Mouse (Mus musculus) adrenal gland, postnatal 10 days (tissue): ENCODE measurements around the gene Slc4a10. TPM values are rescaled to one million over a fixed set of nuclear protein-coding genes. Genes with fewer than 3 reads are reported as not detected.

ENCODE experiments used
- DNase-seq: peaks from one replicate; pipeline ENCODE4 v3.0.0; 2021; ENCODE audit warnings: mixed read lengths
- total RNA-seq, 2 experiments: library from RNA; stranded (reverse); gene quantifications; 2 replicates each; pipeline ENCODE4 v1.2.3; 2021

Slc4a10 gene
- total RNA-seq, 2 experiments from 2014 or later: 1.1 to 1.7 TPM

DNA sequence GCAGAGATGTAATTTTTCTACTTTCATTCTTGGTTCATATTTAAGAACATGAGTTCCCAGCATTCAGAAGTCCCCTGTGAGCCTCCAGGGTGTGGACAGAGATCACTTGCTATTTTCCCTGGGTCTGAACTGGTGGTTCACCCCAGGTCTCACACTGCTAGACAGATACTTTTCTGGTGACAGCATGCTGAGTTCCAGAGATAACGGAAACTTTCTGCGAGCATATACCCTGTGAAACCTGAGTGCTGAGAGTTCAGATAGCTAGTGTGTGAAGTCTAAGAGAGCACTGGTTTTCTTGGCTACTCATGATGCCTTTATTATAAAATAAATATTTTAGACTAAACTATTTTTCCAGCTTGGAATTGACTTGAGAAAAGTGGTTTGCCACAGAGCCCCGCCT is 232.5 kb downstream of the Slc4a10 start:
- DNase-seq: no peak

GRCm38 (mm10) chr2:62279777-62280176 is 233.5 kb downstream of the Slc4a10 start:
- no peak for DNase-seq

- no peak for DNase-seq
Observed at GRCm38 (mm10) chr2:62285026-62285425, 238.8 kb downstream of the Slc4a10 start.

DNA sequence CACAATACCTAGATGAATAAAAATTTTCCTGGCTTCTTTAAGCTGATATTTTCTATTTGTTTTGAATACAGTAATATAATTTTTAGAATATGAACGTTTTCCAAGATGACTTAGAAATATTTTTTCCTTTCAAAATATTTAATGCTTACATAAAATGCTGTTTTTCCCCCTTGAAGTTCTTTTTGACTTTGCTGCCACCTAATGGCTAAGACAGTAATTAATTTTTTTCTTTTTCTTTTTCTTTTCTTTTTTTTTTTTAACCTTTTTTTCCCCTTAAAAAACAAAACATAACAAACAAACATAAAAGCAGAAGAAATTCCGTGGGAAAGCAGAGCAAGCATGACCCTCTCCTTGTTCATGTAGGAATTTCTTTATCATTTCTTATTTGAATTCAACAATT is 239.6 kb downstream of the Slc4a10 start:
- DNase-seq: no peak

DNA sequence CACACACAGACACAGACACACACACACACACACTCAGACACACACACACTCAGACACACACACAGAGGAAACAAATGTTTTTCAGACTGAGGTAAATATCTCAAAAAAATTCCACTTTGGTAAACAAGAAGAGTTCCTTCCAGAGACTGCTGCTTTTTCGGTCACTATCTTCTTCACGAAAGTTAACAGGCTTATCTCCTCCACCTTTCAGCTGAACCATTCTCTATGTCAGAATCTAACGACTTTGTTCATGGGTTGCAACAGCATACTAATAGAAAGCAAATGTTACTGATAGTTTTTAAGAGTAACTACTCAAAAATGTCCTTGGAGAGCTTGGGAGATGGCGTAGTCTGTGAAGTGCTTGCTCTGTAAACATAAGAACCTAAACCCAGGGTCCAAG is 241.3 kb downstream of the Slc4a10 start:
- DNase-seq: no peak

- no peak for DNase-seq
Observed at GRCm38 (mm10) chr2:62293846-62294245, 247.6 kb downstream of the Slc4a10 start.

GRCm38 (mm10) chr2:62301716-62302115 is 255.5 kb downstream of the Slc4a10 start:
- no peak for DNase-seq

- no peak for DNase-seq
Observed at GRCm38 (mm10) chr2:62306978-62307377, 260.7 kb downstream of the Slc4a10 start.

- DNase-seq: no peak
Observed at GRCm38 (mm10) chr2:62307477-62307876, 261.2 kb downstream of the Slc4a10 start.

GRCm38 (mm10) chr2:62316930-62317329 is 270.7 kb downstream of the Slc4a10 start:
- DNase-seq: no peak

DNA sequence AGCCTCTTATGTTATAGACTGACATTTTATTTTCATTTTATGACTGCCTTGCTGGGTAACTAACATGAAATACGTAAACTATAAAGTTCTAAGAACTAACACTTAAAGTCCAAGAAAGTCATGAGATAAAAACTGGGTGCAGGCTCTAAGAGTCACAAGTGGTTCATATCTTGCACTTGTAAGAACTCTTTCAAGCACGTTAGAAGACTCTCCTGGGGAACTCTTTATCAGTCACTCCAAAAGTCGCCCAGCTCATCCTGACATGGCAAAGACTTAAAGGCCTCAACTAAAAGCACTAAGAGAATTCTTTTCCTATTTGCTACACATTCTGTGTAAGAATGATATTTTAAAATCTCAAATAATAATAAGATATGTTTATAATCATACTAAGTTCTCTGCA is 273.2 kb downstream of the Slc4a10 start:
- DNase-seq: no peak

DNA sequence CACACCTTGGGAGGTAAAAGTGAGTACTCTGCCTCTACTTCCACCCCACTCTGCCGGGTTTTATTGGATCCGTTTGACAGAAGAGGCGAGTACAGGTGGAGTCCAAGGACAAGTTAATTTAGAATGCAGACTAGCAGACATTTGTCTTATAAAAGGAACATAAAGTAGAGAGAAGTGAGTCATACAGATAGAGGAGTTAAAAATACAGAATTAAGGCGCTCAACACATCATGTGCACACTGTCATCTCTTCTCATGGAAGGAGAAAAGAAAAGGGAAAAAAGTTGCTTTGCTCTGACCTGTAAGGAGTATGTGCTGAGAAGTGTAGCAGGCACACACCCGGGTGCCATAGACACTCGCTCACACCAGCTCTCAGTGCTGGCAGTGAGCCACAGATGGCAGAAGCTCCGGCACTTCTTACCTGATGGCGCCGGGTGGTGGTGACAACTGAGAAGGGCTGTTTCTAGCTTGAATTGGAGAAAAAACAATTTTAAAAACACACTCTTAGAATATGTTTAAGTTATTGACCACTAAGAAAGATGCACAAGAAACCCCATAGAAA is 276.9 kb downstream of the Slc4a10 start:
- no peak for DNase-seq

- DNase-seq: peak; percentile 5
Observed at GRCm38 (mm10) chr2:62325388-62325787, 279.1 kb downstream of the Slc4a10 start.

DNA sequence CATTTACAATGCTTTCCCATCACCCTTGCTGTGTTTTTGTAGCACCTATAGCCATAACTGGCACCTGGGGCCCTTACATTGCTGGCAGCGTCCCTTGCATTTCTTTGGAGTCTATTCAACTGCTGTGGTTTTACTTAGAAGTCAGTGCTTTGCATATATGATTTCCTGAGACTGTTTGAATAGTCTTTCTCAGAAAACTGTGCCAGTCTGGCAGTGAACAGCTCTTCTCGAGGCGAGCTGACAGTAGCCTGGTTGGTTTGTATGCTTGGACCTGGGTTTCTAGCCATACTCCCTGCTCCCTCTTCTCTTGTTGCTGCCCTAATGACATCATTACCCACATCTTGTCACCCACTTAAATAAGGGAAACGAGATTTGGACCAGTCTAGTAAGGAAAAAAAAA is 285.7 kb downstream of the Slc4a10 start:
- DNase-seq: no peak

DNA sequence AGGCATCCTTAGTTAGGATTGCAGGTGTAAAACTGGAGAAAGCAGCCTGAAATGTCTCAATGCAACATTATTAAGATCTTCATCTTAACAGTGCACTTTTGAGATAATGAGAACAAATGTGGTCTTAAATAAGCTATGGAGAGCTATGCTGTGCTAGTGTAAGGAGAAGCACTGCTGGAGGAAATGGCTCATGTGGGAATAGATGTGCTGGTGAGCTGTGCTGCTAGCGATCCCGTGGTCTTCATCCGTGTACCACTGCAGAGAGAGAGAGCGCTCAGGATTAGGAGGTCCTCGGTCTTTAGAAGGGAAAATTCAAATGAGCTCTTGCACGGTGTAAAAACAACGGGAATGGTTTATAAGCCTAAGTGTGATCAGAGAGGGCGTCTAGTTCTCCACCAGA is 286.2 kb downstream of the Slc4a10 start:
- no peak for DNase-seq

GRCm38 (mm10) chr2:62334397-62335243 is 288.4 kb downstream of the Slc4a10 start:
- no peak for DNase-seq

DNA sequence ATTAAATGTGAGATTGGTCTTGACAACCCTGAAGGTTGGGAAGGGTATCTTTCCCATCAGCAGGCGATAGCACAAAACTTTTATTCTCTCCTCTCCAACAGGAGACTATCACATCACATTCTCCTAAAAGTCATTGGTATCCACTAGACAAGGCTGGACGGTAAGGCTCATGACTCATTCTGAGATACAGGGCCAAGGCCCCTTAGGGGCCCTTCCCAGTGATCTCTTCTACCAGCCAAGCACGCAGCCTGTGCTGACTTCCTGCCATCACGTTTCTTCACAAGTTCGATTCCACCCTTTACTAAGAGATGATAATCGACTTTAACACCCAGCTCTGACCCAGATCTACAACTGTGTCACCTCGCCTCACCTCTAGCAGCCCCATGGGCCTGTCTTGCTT is 290.8 kb downstream of the Slc4a10 start:
- DNase-seq: no peak

DNA sequence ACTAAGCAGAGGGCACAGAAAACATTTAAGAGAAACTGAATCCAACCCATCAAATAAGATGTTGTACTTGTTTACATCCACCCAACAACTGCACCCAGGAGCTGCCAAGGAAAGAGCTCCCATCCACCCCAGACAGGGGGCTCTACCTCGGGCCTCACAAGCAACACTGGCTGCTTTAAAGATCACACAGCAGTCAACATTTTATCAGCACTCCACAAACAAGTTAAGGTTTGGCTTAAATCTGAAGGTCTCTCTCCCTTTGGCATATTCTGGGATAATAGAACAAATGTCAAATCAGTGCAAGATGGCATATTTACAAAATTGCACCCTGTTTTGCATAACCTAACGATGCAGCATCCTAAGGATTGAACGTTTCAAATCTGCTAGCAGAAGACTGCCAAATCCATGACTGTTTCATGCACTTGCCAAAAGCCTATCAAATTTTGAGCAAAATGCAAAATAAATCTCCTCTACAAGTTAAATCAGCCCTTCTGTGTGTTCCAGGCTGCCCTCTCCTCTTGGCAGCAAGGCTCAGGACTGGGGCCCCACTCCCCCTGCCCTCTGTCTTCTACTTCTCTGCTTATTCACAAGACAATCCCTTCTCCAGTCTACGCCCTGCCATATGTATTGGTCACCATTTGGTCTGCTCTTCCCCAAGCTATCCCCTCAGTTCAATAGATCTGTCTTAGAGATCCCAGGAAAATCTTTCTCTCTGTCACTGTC is 293.1 kb downstream of the Slc4a10 start:
- no peak for DNase-seq

DNA sequence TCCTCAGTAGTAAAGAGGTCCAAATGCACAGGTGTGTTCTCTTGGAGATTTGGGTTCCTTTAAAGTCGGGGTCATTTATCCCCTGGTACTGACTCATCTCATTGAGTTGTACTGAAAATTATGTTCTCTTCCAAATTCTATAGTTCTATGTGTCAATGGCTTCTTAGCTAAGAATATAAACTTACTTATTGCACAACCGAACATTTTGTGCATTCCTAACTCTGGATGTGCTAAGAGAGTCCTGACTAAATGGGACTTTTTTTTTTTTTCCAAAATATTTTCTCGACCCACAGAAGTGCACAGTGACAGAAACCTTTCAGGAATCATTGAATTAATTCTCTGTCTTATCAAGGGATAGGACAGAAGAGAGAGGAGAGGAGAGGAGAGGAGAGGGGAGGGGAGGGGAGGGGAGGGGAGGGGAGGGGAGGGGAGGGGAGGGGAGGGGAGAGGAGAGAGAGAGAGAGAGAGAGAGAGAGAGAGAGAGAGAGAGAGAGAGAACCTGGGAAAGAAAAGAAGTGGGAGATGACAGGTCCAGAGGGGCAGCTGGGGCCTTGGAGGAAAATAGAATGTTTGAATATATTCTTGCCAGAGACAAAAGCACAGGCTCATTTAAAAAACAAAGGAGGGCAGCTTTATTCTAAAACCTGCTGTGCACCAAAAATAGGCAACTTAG is 294.9 kb downstream of the Slc4a10 start:
- no peak for DNase-seq

DNA sequence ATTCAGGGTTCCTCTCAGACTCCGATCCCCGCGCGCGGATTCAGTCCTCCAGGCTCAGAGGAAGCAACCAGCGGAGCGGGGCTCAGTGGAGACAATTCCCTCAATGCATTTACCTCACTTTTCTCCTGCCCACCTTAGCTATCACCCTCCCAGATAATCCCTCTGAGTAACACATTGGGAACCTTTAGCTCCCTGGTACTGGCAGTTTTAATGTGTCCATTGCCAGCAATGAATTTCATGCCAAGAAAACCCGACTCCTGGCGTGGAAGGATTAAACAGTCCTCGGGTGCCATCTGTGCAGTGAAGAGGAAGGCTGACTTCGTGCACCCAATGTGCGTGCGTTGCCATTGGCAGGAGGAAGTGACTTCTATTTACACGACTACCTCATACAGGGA is 295.5 kb downstream of the Slc4a10 start:
- no peak for DNase-seq

DNA sequence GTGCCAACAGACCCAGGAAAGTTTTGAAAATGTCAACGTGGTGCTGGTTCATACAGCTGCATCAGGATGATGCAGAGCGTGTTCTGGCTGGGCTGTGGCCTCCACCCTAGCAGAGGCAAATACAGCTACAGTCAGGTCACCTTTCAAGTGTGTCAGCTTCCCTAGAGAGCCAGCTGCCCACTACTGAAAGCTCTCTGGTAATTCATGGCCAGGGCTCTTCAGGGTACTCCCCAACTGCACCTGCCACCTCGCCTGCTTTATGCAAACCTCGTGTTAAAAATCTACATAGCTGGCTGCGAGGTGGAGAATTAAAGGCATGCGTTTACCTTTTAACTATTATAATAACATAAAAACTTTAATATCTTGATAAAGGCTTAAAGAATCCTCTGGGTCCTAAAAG is 298.1 kb downstream of the Slc4a10 start:
- DNase-seq: no peak

- no peak for DNase-seq
Observed at GRCm38 (mm10) chr2:62346771-62347170, 300.5 kb downstream of the Slc4a10 start.

- DNase-seq: no peak
Observed at GRCm38 (mm10) chr2:62347762-62348161, 301.5 kb downstream of the Slc4a10 start.
